Mouse (Mus musculus): ENCODE measurements around the gene Nxf3. TPM values are rescaled to one million over a fixed set of nuclear protein-coding genes. Genes with fewer than 3 reads are reported as not detected.

Nxf3 gene
- 0.04 and 0.06 TPM in 2 replicates for polyA plus RNA-seq (2012; rRNA removed)

GRCm38 (mm10) chrX:136085155-136085554 is at the start of gene Nxf3:
Nxf3 (minus strand) TSS chrX:136085255.
- H3K4me3 ChIP-seq (replicated peaks; ENCODE audit: extremely low read depth, low read depth, low read length), result no peak within 1 kb of the TSS
- no peaks in the 10 kb centered on the region for H3K4me1 ChIP-seq (ENCODE audit: control insufficient read depth, insufficient read depth, low read length)
- no peak for TF ChIP-seq POLR2A (IDR thresholded peaks at IDR 0.05; ENCODE audit: borderline replicate concordance, extremely low read depth, low read depth, low read length)
- TF ChIP-seq CTCF (IDR thresholded peaks at IDR 0.05; ENCODE audit: insufficient read depth, low read length), result no peak
- 77% methylated on average over 9 of the region's 9 CpGs for WGBS
- no peak for DNase-seq

GRCm38 (mm10) chrX:136127744-136128064 is 42.6 kb upstream of the Nxf3 start:
- TF ChIP-seq CTCF (IDR thresholded peaks at IDR 0.05; ENCODE audit: insufficient read depth, low read length) (0 out of 2 replicates have a peak, but pooled peaks have one; percentile 19), POLR2A (IDR thresholded peaks at IDR 0.05; ENCODE audit: borderline replicate concordance, extremely low read depth, low read depth, low read length) (no peak)
- no peaks in the 10 kb centered on the region for H3K4me1 ChIP-seq (ENCODE audit: control insufficient read depth, insufficient read depth, low read length)
- no peak overlapping the region for H3K4me3 ChIP-seq (replicated peaks; ENCODE audit: extremely low read depth, low read depth, low read length)
- peak; percentile 37 for DNase-seq
- WGBS, result 19% methylated on average over 5 of the region's 5 CpGs

GRCm38 (mm10) chrX:136127038-136127743 is 42.1 kb upstream of the Nxf3 start:
- no peaks in the 10 kb centered on the region for H3K4me1 ChIP-seq (ENCODE audit: control insufficient read depth, insufficient read depth, low read length)
- no peak overlapping the region for H3K4me3 ChIP-seq (replicated peaks; ENCODE audit: extremely low read depth, low read depth, low read length)
- WGBS, result 59% methylated on average over 8 of the region's 8 CpGs
- DNase-seq, result no peak
- TF ChIP-seq POLR2A (IDR thresholded peaks at IDR 0.05; ENCODE audit: borderline replicate concordance, extremely low read depth, low read depth, low read length) (no peak), CTCF (IDR thresholded peaks at IDR 0.05; ENCODE audit: insufficient read depth, low read length) (no peak)

- Histone ChIP-seq H3K4me3 (replicated peaks; ENCODE audit: extremely low read depth, low read depth, low read length) (no peak overlapping the region), H3K4me1 (ENCODE audit: control insufficient read depth, insufficient read depth, low read length) (no peaks in the 10 kb centered on the region)
- TF ChIP-seq CTCF (IDR thresholded peaks at IDR 0.05; ENCODE audit: insufficient read depth, low read length), result no peak
- TF ChIP-seq POLR2A (IDR thresholded peaks at IDR 0.05; ENCODE audit: borderline replicate concordance, extremely low read depth, low read depth, low read length), result no peak
- no peak for DNase-seq
- 37% methylated on average over 23 of the region's 23 CpGs for WGBS
These were observed 30.4 kb upstream of the Nxf3 start for GRCm38 (mm10) chrX:136115419-136115961.

GRCm38 (mm10) chrX:136115015-136115414 is 30.0 kb upstream of the Nxf3 start:
- Histone ChIP-seq H3K4me3 (replicated peaks; ENCODE audit: extremely low read depth, low read depth, low read length) (no peak overlapping the region), H3K4me1 (ENCODE audit: control insufficient read depth, insufficient read depth, low read length) (no peaks in the 10 kb centered on the region)
- no peak for DNase-seq
- TF ChIP-seq POLR2A (IDR thresholded peaks at IDR 0.05; ENCODE audit: borderline replicate concordance, extremely low read depth, low read depth, low read length), result no peak
- TF ChIP-seq CTCF (IDR thresholded peaks at IDR 0.05; ENCODE audit: insufficient read depth, low read length), result no peak
- WGBS, result 29% methylated on average over 4 of the region's 4 CpGs

GRCm38 (mm10) chrX:136107942-136108341 is 22.9 kb upstream of the Nxf3 start:
- peak; percentile 26 for DNase-seq
- TF ChIP-seq POLR2A (IDR thresholded peaks at IDR 0.05; ENCODE audit: borderline replicate concordance, extremely low read depth, low read depth, low read length) (no peak), CTCF (IDR thresholded peaks at IDR 0.05; ENCODE audit: insufficient read depth, low read length) (peak; percentile 28; the same call in 1 of the 2 replicates)
- H3K4me1 ChIP-seq (ENCODE audit: control insufficient read depth, insufficient read depth, low read length), result no peaks in the 10 kb centered on the region
- WGBS, result 47% methylated on average over 6 of the region's 6 CpGs
- H3K4me3 ChIP-seq (replicated peaks; ENCODE audit: extremely low read depth, low read depth, low read length), result no peak overlapping the region

GRCm38 (mm10) chrX:136104724-136105088 is 19.7 kb upstream of the Nxf3 start:
- H3K4me1 ChIP-seq (ENCODE audit: control insufficient read depth, insufficient read depth, low read length), result no peaks in the 10 kb centered on the region
- DNase-seq, result no peak
- H3K4me3 ChIP-seq (replicated peaks; ENCODE audit: extremely low read depth, low read depth, low read length), result no peak overlapping the region
- 69% methylated on average over 3 of the region's 3 CpGs for WGBS
- TF ChIP-seq POLR2A (IDR thresholded peaks at IDR 0.05; ENCODE audit: borderline replicate concordance, extremely low read depth, low read depth, low read length) (no peak), CTCF (IDR thresholded peaks at IDR 0.05; ENCODE audit: insufficient read depth, low read length) (no peak)

- TF ChIP-seq CTCF (IDR thresholded peaks at IDR 0.05; ENCODE audit: insufficient read depth, low read length) (no peak), POLR2A (IDR thresholded peaks at IDR 0.05; ENCODE audit: borderline replicate concordance, extremely low read depth, low read depth, low read length) (no peak)
- DNase-seq, result no peak
- H3K4me1 ChIP-seq (ENCODE audit: control insufficient read depth, insufficient read depth, low read length), result no peaks in the 10 kb centered on the region
- 63% methylated on average over 4 of the region's 4 CpGs for WGBS
- H3K4me3 ChIP-seq (replicated peaks; ENCODE audit: extremely low read depth, low read depth, low read length), result no peak overlapping the region
These were observed 19.1 kb upstream of the Nxf3 start for GRCm38 (mm10) chrX:136104046-136104723.

GRCm38 (mm10) chrX:136094421-136094820 is 9.4 kb upstream of the Nxf3 start:
- 47% methylated on average over 2 of the region's 2 CpGs for WGBS
- DNase-seq, result no peak
- Histone ChIP-seq H3K4me1 (ENCODE audit: control insufficient read depth, insufficient read depth, low read length) (no peaks in the 10 kb centered on the region), H3K4me3 (replicated peaks; ENCODE audit: extremely low read depth, low read depth, low read length) (no peak overlapping the region)
- TF ChIP-seq POLR2A (IDR thresholded peaks at IDR 0.05; ENCODE audit: borderline replicate concordance, extremely low read depth, low read depth, low read length) (no peak), CTCF (IDR thresholded peaks at IDR 0.05; ENCODE audit: insufficient read depth, low read length) (no peak)
